Mouse (Mus musculus) ES-Bruce4 (cell line): ENCODE data around the gene Gm9999.

ENCODE experiments used
- CTCF ChIP-seq: IDR thresholded peaks from one replicate; pipeline ENCODE4 v1.8.1; 2011; ENCODE audit warnings: low read depth, low read length
- EP300 ChIP-seq: IDR thresholded peaks from 2 replicates; pipeline ENCODE4 v1.6.1; 2011; ENCODE audit warnings: low read depth, low read length; ENCODE audit not compliant: insufficient read depth
- POLR2A ChIP-seq: IDR thresholded peaks from one replicate; pipeline ENCODE4 v1.8.1; 2011; ENCODE audit warnings: low read length; ENCODE audit not compliant: insufficient read depth

GRCm38 (mm10) chr7:47035426-47035825 is 52.0 kb downstream of the Gm9999 start:
- no peak for TF ChIP-seq CTCF
- no peak for TF ChIP-seq EP300
- no peak for TF ChIP-seq POLR2A
